Mouse (Mus musculus) MEL-GATA-1-ER (cell line): Measurements from ENCODE around the gene S100a6.

Experiments
- DNase-seq: peaks from one replicate; pipeline ENCODE4 v3.0.0-alpha.2; 2012; ENCODE audit warnings: low read depth; ENCODE audit errors: extremely low read depth

Gene S100a6

GRCm38 (mm10) chr3:90626266-90627021, 13.8 kb downstream of the S100a6 start:
- DNase-seq, result no peak

- no peak for DNase-seq
Observed at GRCm38 (mm10) chr3:90627366-90627765, 14.7 kb downstream of the S100a6 start.

- DNase-seq, result no peak
Observed at GRCm38 (mm10) chr3:90627807-90628206, 15.1 kb downstream of the S100a6 start.

- DNase-seq, result no peak
Observed at GRCm38 (mm10) chr3:90629298-90629697, 16.6 kb downstream of the S100a6 start.

GRCm38 (mm10) chr3:90631984-90632383, 19.3 kb downstream of the S100a6 start:
- no peak for DNase-seq

- DNase-seq, result no peak
Observed at GRCm38 (mm10) chr3:90638511-90639275, 26.0 kb downstream of the S100a6 start.

GRCm38 (mm10) chr3:90639511-90640154, 27.0 kb downstream of the S100a6 start:
- DNase-seq, result peak; percentile 47

- DNase-seq, result no peak
Observed at GRCm38 (mm10) chr3:90640981-90641380, 28.3 kb downstream of the S100a6 start.

GRCm38 (mm10) chr3:90644220-90644619, 31.5 kb downstream of the S100a6 start:
- DNase-seq, result peak; percentile 29

- no peak for DNase-seq
Observed at GRCm38 (mm10) chr3:90647291-90647690, 34.6 kb downstream of the S100a6 start.

GRCm38 (mm10) chr3:90648981-90649380, 36.3 kb downstream of the S100a6 start:
- no peak for DNase-seq

GRCm38 (mm10) chr3:90649832-90650231, 37.1 kb downstream of the S100a6 start:
- DNase-seq, result no peak

GRCm38 (mm10) chr3:90652878-90653508, 40.3 kb downstream of the S100a6 start:
- DNase-seq, result peak; percentile 38

- DNase-seq, result no peak
Observed at GRCm38 (mm10) chr3:90653717-90654116, 41.0 kb downstream of the S100a6 start, which contains the start of gene S100a7a. Gene S100a7a, plus strand, starts transcription at chr3:90654017.

- DNase-seq, result no peak
Observed at GRCm38 (mm10) chr3:90657405-90657804, 44.7 kb downstream of the S100a6 start.

- DNase-seq, result no peak
Observed at GRCm38 (mm10) chr3:90659364-90660044, 46.8 kb downstream of the S100a6 start.

GRCm38 (mm10) chr3:90664219-90664618, 51.5 kb downstream of the S100a6 start:
- no peak for DNase-seq

GRCm38 (mm10) chr3:90668846-90669245, 56.2 kb downstream of the S100a6 start, which contains the start of gene S100a8:
Gene S100a8, plus strand, starts transcription at chr3:90668978.
- DNase-seq, result no peak
